Mouse (Mus musculus) spleen, postnatal 10 days (tissue): ENCODE results near the gene Bcl2l11.

ENCODE experiments used
- DNase-seq, 2 experiments: peaks; one replicate each; pipeline ENCODE4 v3.0.0; 2021 to 2022; ENCODE audit warnings: low spot score in 2 of 2

The Bcl2l11 gene

DNA sequence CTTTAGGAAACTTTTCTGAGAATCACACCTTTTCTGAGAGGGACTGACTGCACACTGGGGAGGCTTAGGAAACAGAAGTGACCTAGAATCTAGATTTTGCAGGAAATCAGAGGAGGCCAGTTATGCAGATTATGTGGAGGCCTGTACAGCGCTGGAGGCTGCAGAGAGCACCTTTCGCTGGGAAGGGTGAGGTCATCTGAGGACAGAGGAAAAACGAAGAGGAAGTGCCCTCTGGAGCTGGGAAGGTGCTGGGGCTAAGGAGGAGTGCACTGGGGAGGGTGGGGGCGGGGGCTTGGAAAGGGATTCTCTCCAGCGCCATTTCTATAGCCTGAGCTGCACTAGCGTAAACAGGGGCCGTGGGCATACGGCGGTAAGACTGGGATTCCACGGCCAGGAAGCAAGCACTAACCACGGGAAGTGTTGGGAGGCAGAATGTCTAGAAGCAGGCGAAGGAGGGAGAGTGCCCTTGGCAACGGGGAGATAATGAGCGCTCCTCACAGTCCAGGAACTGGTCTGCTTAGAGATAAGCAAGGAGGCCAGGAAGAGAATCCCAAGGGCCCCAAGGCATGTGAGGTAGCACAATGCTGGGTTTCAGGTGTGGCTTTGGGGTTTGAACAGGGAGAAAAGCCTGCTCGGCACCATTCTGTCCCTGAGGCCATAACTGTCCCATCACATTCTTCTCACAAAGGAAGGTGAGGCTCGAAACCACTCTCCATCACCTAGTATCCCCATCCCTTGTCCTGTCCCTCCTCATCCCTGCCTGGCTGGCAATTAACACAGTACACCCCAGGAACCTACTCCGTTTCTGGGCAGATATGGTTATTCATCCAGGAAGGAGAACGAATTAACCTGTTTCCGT lies 85.4 kb downstream of the Bcl2l11 start:
- DNase-seq, result no peak

DNA sequence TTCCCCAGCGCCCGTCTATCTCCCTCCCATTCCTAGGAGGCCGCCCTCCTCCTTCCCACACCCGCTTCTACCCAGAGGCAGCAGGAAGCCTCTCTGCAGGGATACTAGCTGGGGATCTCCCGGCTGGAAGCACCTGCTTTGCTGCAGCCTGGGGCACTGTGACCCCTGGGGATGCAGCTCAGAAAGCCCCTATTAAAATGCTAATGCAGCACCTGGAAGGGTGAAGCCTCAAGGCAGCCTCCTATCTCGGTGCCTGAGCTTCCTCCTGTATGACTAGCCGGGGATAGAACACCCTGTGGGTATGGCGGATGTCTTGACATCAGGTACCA lies 86.0 kb downstream of the Bcl2l11 start:
- DNase-seq, result no peak
